26 mouse cellular contexts compared by ENCODE assay signal in the genomic region with DNA sequence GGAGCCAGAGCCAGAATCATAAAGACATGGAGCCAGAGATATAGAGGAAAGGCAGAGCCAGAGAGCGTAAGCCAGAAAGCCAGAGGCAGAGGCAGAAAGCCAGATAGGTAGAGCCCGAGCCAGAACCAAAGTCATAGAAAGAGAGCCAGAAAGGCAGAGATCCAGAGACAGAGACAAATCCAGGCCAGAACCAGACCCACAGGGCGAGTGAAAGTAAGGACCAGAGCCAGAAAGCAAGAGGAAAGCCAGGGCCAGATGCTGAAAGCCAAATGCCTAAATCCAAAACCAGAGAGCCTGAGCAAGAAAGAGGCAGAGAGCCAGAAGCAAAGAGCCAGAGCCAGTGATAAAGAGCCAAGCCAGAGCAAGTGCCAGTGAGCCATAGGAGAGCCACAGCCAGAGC. TPM values are rescaled to one million over a fixed set of nuclear protein-coding genes. Genes with fewer than 3 reads are reported as not detected.
"Had no signal": no experiment of that assay in that cellular context is flagged by ENCODE, and none has a peak within 500 bp of the region (broad histone marks: within the 10 kb centered on the region; RNA-seq: fewer than 3 reads in every experiment).

No protein-coding gene starts in this region.

- H3K9me3 ChIP-seq: midbrain, embryonic 10.5 days; midbrain, embryonic 12.5 days; neural tube, embryonic 13.5 days; neural tube, embryonic 15.5 days had no signal

- H3K27ac ChIP-seq: midbrain, embryonic 10.5 days; midbrain, embryonic 12.5 days; neural tube, embryonic 13.5 days; neural tube, embryonic 15.5 days had no signal

- H3K4me3 ChIP-seq: midbrain, embryonic 10.5 days; midbrain, embryonic 12.5 days; myocyte; neural tube, embryonic 13.5 days; neural tube, embryonic 15.5 days had no signal

- H3K36me3 ChIP-seq: midbrain, embryonic 10.5 days; midbrain, embryonic 12.5 days; neural tube, embryonic 13.5 days; neural tube, embryonic 15.5 days had no signal

- H3K4me1 ChIP-seq: midbrain, embryonic 10.5 days; midbrain, embryonic 12.5 days; neural tube, embryonic 13.5 days; neural tube, embryonic 15.5 days had no signal

- ATAC-seq: midbrain, embryonic 16.5 days had no signal

- DNase-seq: lung, embryonic 14.5 days; lung, postnatal 10 days; lung, postnatal 4 days; midbrain, embryonic 14.5 days; retina, postnatal 1 day; right cerebral cortex, adult 18-20 months; right cerebral cortex, postnatal 25 days; right cerebral cortex, postnatal 4 days; spleen, adult 18-20 months; thymus, adult 18-20 months; thymus, postnatal 14 days; thymus, postnatal 36 days had no signal

- H3K4me2 ChIP-seq: lung, embryonic 14.5 days; midbrain, embryonic 12.5 days; neural tube, embryonic 13.5 days; neural tube, embryonic 15.5 days had no signal

- H3K27me3 ChIP-seq: neural tube, embryonic 13.5 days; neural tube, embryonic 15.5 days had no signal

- H3K9ac ChIP-seq: lung, embryonic 14.5 days; midbrain, embryonic 12.5 days; neural tube, embryonic 13.5 days; neural tube, embryonic 15.5 days had no signal

RNA-seq across cellular contexts. Expression of a gene that starts 5.8 kb away (rescaled TPM):
- total RNA-seq: megakaryocyte, adult 5-6 weeks; megakaryocyte-erythroid progenitor cell, adult 5-6 weeks had no signal
- polyA plus RNA-seq: lung, embryonic 14.5 days; lung, embryonic 16.5 days; midbrain, embryonic 10.5 days; midbrain, embryonic 12.5 days; midbrain, embryonic 14.5 days; midbrain, embryonic 16.5 days; neural tube, embryonic 11.5 days; neural tube, embryonic 13.5 days; neural tube, embryonic 15.5 days; small intestine, adult 2 months; stomach, embryonic 14.5 days; thymus, postnatal 0 days had no signal

RNA-seq across cellular contexts. Expression of a gene that starts 37.3 kb away (rescaled TPM):
- total RNA-seq: megakaryocyte, adult 5-6 weeks; megakaryocyte-erythroid progenitor cell, adult 5-6 weeks had no signal
- polyA plus RNA-seq: lung, embryonic 14.5 days; lung, embryonic 16.5 days; midbrain, embryonic 10.5 days; midbrain, embryonic 12.5 days; midbrain, embryonic 14.5 days; midbrain, embryonic 16.5 days; neural tube, embryonic 11.5 days; neural tube, embryonic 13.5 days; neural tube, embryonic 15.5 days; small intestine, adult 2 months; stomach, embryonic 14.5 days; stomach, embryonic 16.5 days had no signal

RNA-seq across cellular contexts. Expression of a gene that starts 54.7 kb away (rescaled TPM):
- polyA plus RNA-seq: small intestine, adult 2 months had no signal
